Mouse (Mus musculus): ENCODE measurements around the gene Cd209g. TPM values are rescaled to one million over a fixed set of nuclear protein-coding genes. Genes with fewer than 3 reads are reported as not detected.

The Cd209g gene
- polyA plus RNA-seq, 1 experiment from 2014 or later, result not detected

Other genes starting within 250 kb of the Cd209g start
- gene Cd209b, start 207.3 kb upstream of the Cd209g start, polyA plus RNA-seq (2015; fragmentation: Nextera tagmentation; extraction: Ambion mirVana), result not detected in 2 replicates
- 0.40 and 0.59 TPM in 2 replicates for gene Cd209c, start 179.4 kb upstream of the Cd209g start, polyA plus RNA-seq (2015; fragmentation: Nextera tagmentation; extraction: Ambion mirVana)
- gene Cd209f, start 28.3 kb upstream of the Cd209g start, polyA plus RNA-seq (2015; fragmentation: Nextera tagmentation; extraction: Ambion mirVana), result 0.14 TPM in 1 of 2 replicates, not detected in the other
- gene Evi5l, start 32.5 kb downstream of the Cd209g start, polyA plus RNA-seq (2015; fragmentation: Nextera tagmentation; extraction: Ambion mirVana), result 27.6 and 30.3 TPM in 2 replicates
- 4.7 TPM in 2 replicates for gene Prr36, start 83.4 kb downstream of the Cd209g start, polyA plus RNA-seq (2015; fragmentation: Nextera tagmentation; extraction: Ambion mirVana)
- gene Lrrc8e, start 92.7 kb downstream of the Cd209g start, polyA plus RNA-seq (2015; fragmentation: Nextera tagmentation; extraction: Ambion mirVana), result 1.4 and 1.6 TPM in 2 replicates
- 30.6 and 33.6 TPM in 2 replicates for gene Map2k7, start 104.6 kb downstream of the Cd209g start, polyA plus RNA-seq (2015; fragmentation: Nextera tagmentation; extraction: Ambion mirVana)
- gene Gm49320, start 104.8 kb downstream of the Cd209g start, polyA plus RNA-seq (2015; fragmentation: Nextera tagmentation; extraction: Ambion mirVana), result 1.2 and 1.3 TPM in 2 replicates
- 4.2 and 4.8 TPM in 2 replicates for gene Tgfbr3l, start 114.1 kb downstream of the Cd209g start, polyA plus RNA-seq (2015; fragmentation: Nextera tagmentation; extraction: Ambion mirVana)
- 60.1 and 61.9 TPM in 2 replicates for gene Snapc2, start 119.0 kb downstream of the Cd209g start, polyA plus RNA-seq (2015; fragmentation: Nextera tagmentation; extraction: Ambion mirVana)
- gene Ctxn1, start 125.2 kb downstream of the Cd209g start, polyA plus RNA-seq (2015; fragmentation: Nextera tagmentation; extraction: Ambion mirVana), result 109 and 118 TPM in 2 replicates
- 76.8 and 86.1 TPM in 2 replicates for gene Timm44, start 141.8 kb downstream of the Cd209g start, polyA plus RNA-seq (2015; fragmentation: Nextera tagmentation; extraction: Ambion mirVana)
- 15.5 and 20.6 TPM in 2 replicates for gene Ccl25, start 191.1 kb downstream of the Cd209g start, polyA plus RNA-seq (2015; fragmentation: Nextera tagmentation; extraction: Ambion mirVana)
- 231 and 245 TPM in 2 replicates for gene Elavl1, start 191.3 kb downstream of the Cd209g start, polyA plus RNA-seq (2015; fragmentation: Nextera tagmentation; extraction: Ambion mirVana)

All from kidney, embryonic 16.5 days (tissue).